Mouse (Mus musculus) forebrain, embryonic 12.5 days (tissue): ENCODE measurements at regions not wholly inside any gene's neighbourhood (a gene's known extent, or its start where the extent isn't known, plus 50 kb on each side); places are given as distances from the start of the nearest gene placed in this dataset.
"Not testable (repeated sequence)": the region's sequence is repeated elsewhere in the genome, so short reads cannot be mapped to it uniquely, and the experiment has no call there.

Experiments used
- ATAC-seq: fragments of 200-750 bp; cut with Nextera tagmentation; 2 replicates; pipeline ENCODE4 v1.8.0; 2017; ENCODE audit warnings: moderate TSS enrichment; ENCODE audit not compliant: low FRiP score
- H3K27ac ChIP-seq: fragments of 300-500 bp; sonication (generic); 2 replicates; pipeline ENCODE4 v1.5.1; 2016; ENCODE audit warnings: mild to moderate bottlenecking
- H3K27me3 ChIP-seq: fragments of 300-500 bp; sonication (generic); 2 replicates; pipeline ENCODE4 v1.6.1; 2016; ENCODE audit warnings: mild to moderate bottlenecking
- H3K36me3 ChIP-seq: fragments of 300-500 bp; sonication (generic); replicated peaks from 2 replicates; pipeline ENCODE4 v1.6.1; 2016; ENCODE audit warnings: mild to moderate bottlenecking
- H3K4me1 ChIP-seq: fragments of 300-500 bp; sonication (generic); 2 replicates; pipeline ENCODE4 v1.6.1; 2016
- H3K4me2 ChIP-seq: fragments of 300-500 bp; sonication (generic); 2 replicates; pipeline ENCODE4 v1.6.1; 2016; ENCODE audit warnings: mild to moderate bottlenecking, moderate library complexity
- H3K4me3 ChIP-seq: fragments of 300-500 bp; sonication (generic); replicated peaks from 2 replicates; pipeline ENCODE4 v1.5.1; 2016; ENCODE audit warnings: mild to moderate bottlenecking
- H3K9ac ChIP-seq: fragments of 300-500 bp; sonication (generic); 2 replicates; pipeline ENCODE4 v1.6.1; 2016; ENCODE audit warnings: mild to moderate bottlenecking
- H3K9me3 ChIP-seq: fragments of 300-500 bp; sonication (generic); 2 replicates; pipeline ENCODE4 v1.6.1; 2016
- WGBS: fragments of 180-500 bp; shearing (Covaris S2); methylation state at CpG from one replicate; pipeline ENCODE4 v1.1.7; 2016; 5-methylcytosine and 5-hydroxymethylcytosine counted together

- H3K27me3 ChIP-seq, result no peaks in the 10 kb centered on the region
- no peak overlapping the region for H3K9ac ChIP-seq
- no peaks in the 10 kb centered on the region for H3K9me3 ChIP-seq
- no peak overlapping the region for H3K4me3 ChIP-seq
- H3K27ac ChIP-seq, result no peak overlapping the region
- ATAC-seq, result 0 out of 2 replicates have a peak, but pooled peaks have one; percentile 49
- H3K36me3 ChIP-seq, result no peaks in the 10 kb centered on the region
- H3K4me2 ChIP-seq, result no peak overlapping the region
- WGBS, result 77% methylated on average over 4 of the region's 4 CpGs
- peaks cover 10% of the 10 kb centered on the region for H3K4me1 ChIP-seq
These were observed 112.4 kb upstream of the Rasgrp1 start for GRCm38 (mm10) chr2:117455021-117455739.

GRCm38 (mm10) chr2:117455740-117456455, 113.1 kb upstream of the Rasgrp1 start:
- H3K4me3 ChIP-seq, result no peak overlapping the region
- no peak overlapping the region for H3K4me2 ChIP-seq
- no peaks in the 10 kb centered on the region for H3K36me3 ChIP-seq
- H3K9ac ChIP-seq, result no peak overlapping the region
- peak; percentile 61 for ATAC-seq
- H3K27ac ChIP-seq, result no peak overlapping the region
- H3K9me3 ChIP-seq, result no peaks in the 10 kb centered on the region
- H3K27me3 ChIP-seq, result no peaks in the 10 kb centered on the region
- WGBS, result 48% methylated on average over 7 of the region's 7 CpGs
- H3K4me1 ChIP-seq, result peaks cover 10% of the 10 kb centered on the region

DNA sequence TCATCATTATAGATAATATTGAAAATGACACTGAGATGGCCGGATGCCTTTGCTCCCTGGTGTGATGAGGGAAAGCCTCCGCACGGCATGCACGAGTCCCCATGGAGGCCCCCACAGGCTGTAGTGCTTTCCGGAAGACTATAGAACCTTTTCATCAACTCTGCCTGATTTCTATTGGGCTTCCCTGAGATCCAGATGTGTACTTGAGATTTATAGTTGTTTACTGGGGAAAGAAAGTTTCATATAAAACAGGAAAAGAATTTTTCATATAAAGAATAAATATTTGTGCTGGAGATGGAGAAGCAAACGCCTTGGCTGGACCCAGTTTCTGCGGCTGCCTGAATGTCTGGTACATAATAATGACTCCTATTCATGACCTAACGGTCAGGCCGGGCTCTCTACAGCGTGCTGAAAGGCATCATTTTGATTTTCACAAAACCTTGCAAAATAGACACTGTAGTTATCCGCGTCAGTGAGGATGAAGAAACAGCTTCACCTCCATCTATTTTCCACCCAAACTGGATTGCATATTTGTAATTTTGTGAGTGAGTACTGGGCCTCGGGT, 113.7 kb upstream of the Rasgrp1 start:
- Histone ChIP-seq H3K4me3 (no peak overlapping the region), H3K9ac (no peak overlapping the region), H3K27me3 (no peaks in the 10 kb centered on the region), H3K9me3 (no peaks in the 10 kb centered on the region), H3K36me3 (no peaks in the 10 kb centered on the region), H3K4me1 (peaks cover 10% of the 10 kb centered on the region), H3K4me2 (no peak overlapping the region), H3K27ac (no peak overlapping the region)
- ATAC-seq, result peak; percentile 21; the same call in 1 of the 2 replicates
- 72% methylated on average over 13 of the region's 13 CpGs for WGBS

- ATAC-seq, result no peak
- Histone ChIP-seq H3K4me1 (peaks cover 3% of the 10 kb centered on the region), H3K4me2 (no peak overlapping the region)
These were observed 118.9 kb upstream of the Rasgrp1 start for GRCm38 (mm10) chr2:117461541-117462290.

GRCm38 (mm10) chr2:117474885-117475542, 132.2 kb upstream of the Rasgrp1 start:
- ATAC-seq, result no peak
- WGBS, result 86% methylated on average over 2 of the region's 2 CpGs
- no peak overlapping the region for H3K27ac ChIP-seq

More at GRCm38 (mm10) chr2:117461541-117462290, 118.9 kb upstream of the Rasgrp1 start:
- Histone ChIP-seq H3K9me3 (no peaks in the 10 kb centered on the region), H3K27me3 (no peaks in the 10 kb centered on the region), H3K4me3 (no peak overlapping the region), H3K9ac (no peak overlapping the region), H3K27ac (no peak overlapping the region), H3K36me3 (no peaks in the 10 kb centered on the region)
- whole genome bisulfite sequencing, result 83% methylated on average over 4 of the region's 4 CpGs

DNA sequence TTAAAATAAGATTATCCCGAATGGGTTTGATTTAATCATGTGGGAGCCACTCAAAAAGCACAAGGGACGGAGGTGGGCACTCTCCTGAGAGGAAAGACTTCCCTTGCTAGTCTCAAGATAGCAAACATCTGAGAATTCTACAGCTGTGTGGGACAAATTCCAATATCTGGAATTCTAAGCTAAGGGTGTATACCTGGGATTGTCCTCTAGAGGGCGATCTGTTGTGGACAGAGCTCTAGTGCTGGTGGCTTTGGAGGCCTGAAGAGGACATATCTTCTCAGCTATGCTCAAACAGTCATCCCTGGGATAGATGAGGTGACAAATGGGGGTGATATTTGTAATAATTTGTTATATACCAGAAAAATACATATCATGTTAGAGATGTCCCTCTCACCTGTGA, 132.8 kb upstream of the Rasgrp1 start:
- 46% methylated on average over 3 of the region's 3 CpGs for WGBS
- no peaks in the 10 kb centered on the region for H3K4me1 ChIP-seq
- no peak for ATAC-seq
- no peak overlapping the region for H3K9ac ChIP-seq
- H3K9me3 ChIP-seq, result no peaks in the 10 kb centered on the region
- no peaks in the 10 kb centered on the region for H3K27me3 ChIP-seq
- H3K36me3 ChIP-seq, result no peaks in the 10 kb centered on the region
- H3K27ac ChIP-seq, result no peak overlapping the region
- H3K4me2 ChIP-seq, result no peak overlapping the region
- H3K4me3 ChIP-seq, result no peak overlapping the region

More at GRCm38 (mm10) chr2:117474885-117475542, 132.2 kb upstream of the Rasgrp1 start:
- Histone ChIP-seq H3K36me3 (no peaks in the 10 kb centered on the region), H3K27me3 (no peaks in the 10 kb centered on the region), H3K4me2 (no peak overlapping the region), H3K9me3 (no peaks in the 10 kb centered on the region), H3K9ac (no peak overlapping the region), H3K4me1 (no peaks in the 10 kb centered on the region), H3K4me3 (no peak overlapping the region)

GRCm38 (mm10) chr2:117477503-117477902, 134.7 kb upstream of the Rasgrp1 start:
- not testable (repeated sequence) for H3K27ac ChIP-seq, H3K9ac ChIP-seq, H3K36me3 ChIP-seq, H3K4me2 ChIP-seq, H3K4me3 ChIP-seq, H3K4me1 ChIP-seq, H3K27me3 ChIP-seq, H3K9me3 ChIP-seq, ATAC-seq
- WGBS, result 97% methylated on average over 11 of the region's 11 CpGs

DNA sequence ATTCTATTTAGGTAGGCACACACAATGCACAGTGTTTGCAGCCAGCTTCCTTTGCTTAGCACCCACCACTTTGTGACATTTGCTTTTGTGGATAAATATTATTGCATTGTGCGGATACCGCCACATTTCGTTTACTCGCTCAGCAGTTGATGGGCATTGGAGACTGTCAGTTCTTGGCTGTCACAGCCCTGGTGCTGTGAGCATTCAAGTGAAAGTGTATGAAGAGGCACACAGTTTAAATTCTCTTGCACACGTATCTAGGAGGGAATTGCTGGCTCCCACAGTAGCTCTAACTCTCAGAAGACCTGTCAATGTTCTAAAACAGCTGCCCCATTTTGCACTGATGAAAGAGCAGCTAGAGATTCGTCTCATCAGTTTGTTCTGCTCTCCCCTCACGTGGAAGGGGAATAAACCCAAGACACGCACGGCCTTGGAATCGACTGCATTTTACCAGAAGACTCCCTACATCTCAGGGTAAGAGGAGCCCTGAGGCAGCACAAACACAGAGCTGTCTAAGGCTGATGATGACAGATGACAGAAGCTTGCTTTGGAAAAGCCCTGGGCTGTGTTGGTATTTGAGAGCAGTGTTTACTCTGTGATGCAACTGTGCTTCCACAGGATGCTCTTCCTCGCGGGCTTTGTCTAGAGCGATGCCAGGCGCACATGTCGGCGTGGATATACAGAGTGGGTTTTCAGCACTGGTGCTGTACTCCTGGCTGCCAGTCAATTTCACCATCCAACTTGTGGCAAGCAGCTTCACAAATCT, 136.6 kb upstream of the Rasgrp1 start:
- not testable (repeated sequence) for ATAC-seq, H3K9ac ChIP-seq, H3K36me3 ChIP-seq, H3K4me1 ChIP-seq, H3K27me3 ChIP-seq, H3K4me2 ChIP-seq, H3K4me3 ChIP-seq, H3K9me3 ChIP-seq, H3K27ac ChIP-seq
- WGBS, result 85% methylated on average over 16 of the region's 16 CpGs

- no peak for ATAC-seq
- WGBS, result 88% methylated on average over 2 of the region's 2 CpGs
These were observed 143.6 kb upstream of the Rasgrp1 start for GRCm38 (mm10) chr2:117486447-117486846.

DNA sequence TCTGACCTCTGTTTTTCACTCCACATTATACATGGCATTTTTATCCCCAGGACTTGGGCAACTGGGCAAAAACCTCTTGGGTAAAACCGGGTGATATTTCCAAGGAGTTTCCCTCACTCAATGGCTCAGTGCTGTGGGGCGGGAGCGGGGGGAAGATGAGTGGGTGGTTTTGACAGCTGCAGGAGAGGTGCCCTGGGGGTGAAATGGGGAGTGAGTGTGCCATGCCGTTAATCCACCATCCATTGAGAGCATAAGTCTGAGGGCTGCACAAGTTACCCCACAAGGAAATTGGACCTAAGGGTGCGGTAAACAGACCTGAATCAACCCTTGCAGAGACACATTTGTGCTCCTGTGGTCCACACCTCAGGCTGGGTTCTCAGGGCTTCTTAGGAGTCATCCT, 155.8 kb upstream of the Rasgrp1 start:
- no peaks in the 10 kb centered on the region for H3K36me3 ChIP-seq
- no peak overlapping the region for H3K27ac ChIP-seq
- ATAC-seq, result no peak
- WGBS, result 87% methylated on average over 5 of the region's 5 CpGs
- H3K4me1 ChIP-seq, result no peaks in the 10 kb centered on the region
- H3K27me3 ChIP-seq, result no peaks in the 10 kb centered on the region
- no peak overlapping the region for H3K4me3 ChIP-seq
- H3K9me3 ChIP-seq, result no peaks in the 10 kb centered on the region
- no peak overlapping the region for H3K4me2 ChIP-seq
- H3K9ac ChIP-seq, result no peak overlapping the region

More at GRCm38 (mm10) chr2:117486447-117486846, 143.6 kb upstream of the Rasgrp1 start:
- no peaks in the 10 kb centered on the region for H3K9me3 ChIP-seq
- no peak overlapping the region for H3K27ac ChIP-seq
- no peaks in the 10 kb centered on the region for H3K27me3 ChIP-seq
- no peak overlapping the region for H3K9ac ChIP-seq
- no peak overlapping the region for H3K4me3 ChIP-seq
- H3K36me3 ChIP-seq, result no peaks in the 10 kb centered on the region
- no peaks in the 10 kb centered on the region for H3K4me1 ChIP-seq
- H3K4me2 ChIP-seq, result no peak overlapping the region

GRCm38 (mm10) chr2:117502611-117503010, 159.8 kb upstream of the Rasgrp1 start:
- H3K36me3 ChIP-seq, result no peaks in the 10 kb centered on the region
- H3K9me3 ChIP-seq, result no peaks in the 10 kb centered on the region
- H3K4me2 ChIP-seq, result no peak overlapping the region
- no peak overlapping the region for H3K27ac ChIP-seq
- H3K4me1 ChIP-seq, result no peaks in the 10 kb centered on the region
- no peak overlapping the region for H3K9ac ChIP-seq
- no peak for ATAC-seq
- no peak overlapping the region for H3K4me3 ChIP-seq
- no peaks in the 10 kb centered on the region for H3K27me3 ChIP-seq
